Mouse (Mus musculus): Measurements from ENCODE around the gene Zmym1. TPM values are rescaled to one million over a fixed set of nuclear protein-coding genes. Genes with fewer than 3 reads are reported as not detected.
A peak's percentile ranks its signal among the peaks of the same experiment; 100 is the strongest.

Zmym1 gene
- polyA plus RNA-seq, 1 experiment from 2014 or later, result 19.3 TPM

GRCm38 (mm10) chr4:127037908-127038827 lies 22.8 kb downstream of the Zmym1 start:
- H3K9me3 ChIP-seq (ENCODE audit: control insufficient read depth, low read length), result no peaks in the 10 kb centered on the region
- 0 out of 2 replicates have a peak, but pooled peaks have one; percentile 10 for ATAC-seq (ENCODE audit: low read depth)
- no peak overlapping the region for H3K9ac ChIP-seq (ENCODE audit: low read length)
- H3K4me2 ChIP-seq (ENCODE audit: low read depth, low read length), result no peak overlapping the region
- no peak overlapping the region for H3K4me3 ChIP-seq (ENCODE audit: low read length)
- 79% methylated on average over 8 of the region's 8 CpGs for WGBS
- no peak overlapping the region for H3K27ac ChIP-seq (ENCODE audit: low read length)
- no peaks in the 10 kb centered on the region for H3K4me1 ChIP-seq (replicated peaks; ENCODE audit: control insufficient read depth, insufficient read depth, low read length)
- H3K36me3 ChIP-seq (ENCODE audit: control insufficient read depth, insufficient read depth, low read length), result peaks cover 54% of the 10 kb centered on the region
- H3K27me3 ChIP-seq (ENCODE audit: control insufficient read depth, insufficient read depth, low read depth, low read length), result no peaks in the 10 kb centered on the region

- H3K4me2 ChIP-seq (ENCODE audit: low read depth, low read length), result no peak overlapping the region
- H3K36me3 ChIP-seq (ENCODE audit: control insufficient read depth, insufficient read depth, low read length), result peaks cover 61% of the 10 kb centered on the region
- H3K27me3 ChIP-seq (ENCODE audit: control insufficient read depth, insufficient read depth, low read depth, low read length), result no peaks in the 10 kb centered on the region
- no peak overlapping the region for H3K4me3 ChIP-seq (ENCODE audit: low read length)
- H3K9ac ChIP-seq (ENCODE audit: low read length), result no peak overlapping the region
- H3K27ac ChIP-seq (ENCODE audit: low read length), result no peak overlapping the region
- H3K9me3 ChIP-seq (ENCODE audit: control insufficient read depth, low read length), result no peaks in the 10 kb centered on the region
- ATAC-seq (ENCODE audit: low read depth), result no peak
- H3K4me1 ChIP-seq (replicated peaks; ENCODE audit: control insufficient read depth, insufficient read depth, low read length), result no peaks in the 10 kb centered on the region
- WGBS, result 76% methylated on average over 3 of the region's 3 CpGs
Observed at GRCm38 (mm10) chr4:127037158-127037557, 23.8 kb downstream of the Zmym1 start.

- H3K9me3 ChIP-seq (ENCODE audit: control insufficient read depth, low read length), result no peaks in the 10 kb centered on the region
- no peak overlapping the region for H3K9ac ChIP-seq (ENCODE audit: low read length)
- H3K4me2 ChIP-seq (ENCODE audit: low read depth, low read length), result no peak overlapping the region
- no peaks in the 10 kb centered on the region for H3K27me3 ChIP-seq (ENCODE audit: control insufficient read depth, insufficient read depth, low read depth, low read length)
- WGBS, result 66% methylated on average over 4 of the region's 4 CpGs
- no peak for ATAC-seq (ENCODE audit: low read depth)
- H3K4me1 ChIP-seq (replicated peaks; ENCODE audit: control insufficient read depth, insufficient read depth, low read length), result peaks cover 15% of the 10 kb centered on the region
- H3K4me3 ChIP-seq (ENCODE audit: low read length), result no peak overlapping the region
- no peak overlapping the region for H3K27ac ChIP-seq (ENCODE audit: low read length)
- H3K36me3 ChIP-seq (ENCODE audit: control insufficient read depth, insufficient read depth, low read length), result peaks cover 57% of the 10 kb centered on the region
Observed at GRCm38 (mm10) chr4:127027228-127028190, 33.4 kb downstream of the Zmym1 start.

- H3K36me3 ChIP-seq (ENCODE audit: control insufficient read depth, insufficient read depth, low read length), result peaks cover 52% of the 10 kb centered on the region
- no peaks in the 10 kb centered on the region for H3K9me3 ChIP-seq (ENCODE audit: control insufficient read depth, low read length)
- 87% methylated on average over 4 of the region's 4 CpGs for WGBS
- H3K9ac ChIP-seq (ENCODE audit: low read length), result no peak overlapping the region
- peaks cover 15% of the 10 kb centered on the region for H3K4me1 ChIP-seq (replicated peaks; ENCODE audit: control insufficient read depth, insufficient read depth, low read length)
- H3K27me3 ChIP-seq (ENCODE audit: control insufficient read depth, insufficient read depth, low read depth, low read length), result no peaks in the 10 kb centered on the region
- no peak overlapping the region for H3K4me3 ChIP-seq (ENCODE audit: low read length)
- no peak overlapping the region for H3K4me2 ChIP-seq (ENCODE audit: low read depth, low read length)
- ATAC-seq (ENCODE audit: low read depth), result no peak
- no peak overlapping the region for H3K27ac ChIP-seq (ENCODE audit: low read length)
Observed at GRCm38 (mm10) chr4:127026826-127027225, 34.1 kb downstream of the Zmym1 start.

GRCm38 (mm10) chr4:127024240-127024639 lies 36.7 kb downstream of the Zmym1 start:
- H3K27me3 ChIP-seq (ENCODE audit: control insufficient read depth, insufficient read depth, low read depth, low read length), result no peaks in the 10 kb centered on the region
- WGBS, result 32% methylated on average over 1 of the region's 1 CpGs
- H3K4me3 ChIP-seq (ENCODE audit: low read length), result peak overlapping the region; percentile 83
- no peak overlapping the region for H3K27ac ChIP-seq (ENCODE audit: low read length)
- H3K4me2 ChIP-seq (ENCODE audit: low read depth, low read length), result peak overlapping the region; percentile 90
- peaks cover 20% of the 10 kb centered on the region for H3K4me1 ChIP-seq (replicated peaks; ENCODE audit: control insufficient read depth, insufficient read depth, low read length)
- peak overlapping the region; percentile 57 for H3K9ac ChIP-seq (ENCODE audit: low read length)
- no peaks in the 10 kb centered on the region for H3K9me3 ChIP-seq (ENCODE audit: control insufficient read depth, low read length)
- ATAC-seq (ENCODE audit: low read depth), result no peak
- H3K36me3 ChIP-seq (ENCODE audit: control insufficient read depth, insufficient read depth, low read length), result peaks cover 40% of the 10 kb centered on the region

- no peak for ATAC-seq (ENCODE audit: low read depth)
Observed at GRCm38 (mm10) chr4:127023201-127023600, 37.8 kb downstream of the Zmym1 start.

GRCm38 (mm10) chr4:127021989-127022626 lies 38.8 kb downstream of the Zmym1 start:
- Histone ChIP-seq H3K4me3 (ENCODE audit: low read length) (peak overlapping the region; percentile 83), H3K9me3 (ENCODE audit: control insufficient read depth, low read length) (no peaks in the 10 kb centered on the region), H3K4me2 (ENCODE audit: low read depth, low read length) (peak overlapping the region; percentile 90), H3K4me1 (replicated peaks; ENCODE audit: control insufficient read depth, insufficient read depth, low read length) (peaks cover 20% of the 10 kb centered on the region), H3K27ac (ENCODE audit: low read length) (peak overlapping the region; percentile 98), H3K27me3 (ENCODE audit: control insufficient read depth, insufficient read depth, low read depth, low read length) (no peaks in the 10 kb centered on the region), H3K36me3 (ENCODE audit: control insufficient read depth, insufficient read depth, low read length) (peaks cover 25% of the 10 kb centered on the region), H3K9ac (ENCODE audit: low read length) (peak overlapping the region; percentile 99)
- ATAC-seq (ENCODE audit: low read depth), result peak; percentile 70
- WGBS, result under 1% methylated on average over 43 of the region's 53 CpGs

More at GRCm38 (mm10) chr4:127023201-127023600, 37.8 kb downstream of the Zmym1 start:
- Histone ChIP-seq H3K27me3 (ENCODE audit: control insufficient read depth, insufficient read depth, low read depth, low read length) (no peaks in the 10 kb centered on the region), H3K4me1 (replicated peaks; ENCODE audit: control insufficient read depth, insufficient read depth, low read length) (peaks cover 20% of the 10 kb centered on the region), H3K9ac (ENCODE audit: low read length) (peak overlapping the region; percentile 99), H3K4me3 (ENCODE audit: low read length) (peak overlapping the region; percentile 83), H3K27ac (ENCODE audit: low read length) (no peak overlapping the region), H3K9me3 (ENCODE audit: control insufficient read depth, low read length) (no peaks in the 10 kb centered on the region), H3K4me2 (ENCODE audit: low read depth, low read length) (peak overlapping the region; percentile 90), H3K36me3 (ENCODE audit: control insufficient read depth, insufficient read depth, low read length) (peaks cover 35% of the 10 kb centered on the region)
- WGBS, result 0% methylated on average over 9 of the region's 9 CpGs

- peak within 1 kb of the TSS; percentile 99 for H3K9ac ChIP-seq (ENCODE audit: low read length)
- H3K4me3 ChIP-seq (ENCODE audit: low read length), result peak within 1 kb of the TSS; percentile 83
- peak within 1 kb of the TSS; percentile 69 for H3K4me2 ChIP-seq (ENCODE audit: low read depth, low read length)
- peak within 1 kb of the TSS; percentile 98 for H3K27ac ChIP-seq (ENCODE audit: low read length)
- ATAC-seq (ENCODE audit: low read depth), result peak; percentile 97
- H3K27me3 ChIP-seq (ENCODE audit: control insufficient read depth, insufficient read depth, low read depth, low read length), result no peaks in the 10 kb centered on the region
- no peaks in the 10 kb centered on the region for H3K9me3 ChIP-seq (ENCODE audit: control insufficient read depth, low read length)
- under 1% methylated on average over 55 of the region's 87 CpGs for WGBS
- H3K36me3 ChIP-seq (ENCODE audit: control insufficient read depth, insufficient read depth, low read length), result peaks cover 17% of the 10 kb centered on the region
- peaks cover 17% of the 10 kb centered on the region for H3K4me1 ChIP-seq (replicated peaks; ENCODE audit: control insufficient read depth, insufficient read depth, low read length)
Observed at GRCm38 (mm10) chr4:127021151-127021945, 39.6 kb downstream of the Zmym1 start, which contains the start of gene Sfpq. Gene Sfpq (plus strand): TSS chr4:127021324.
